Mouse (Mus musculus) neural tube, embryonic 11.5 days (tissue): Measurements from ENCODE around the gene Pde4d. TPM values are rescaled to one million over a fixed set of nuclear protein-coding genes. Genes with fewer than 3 reads are reported as not detected.

ENCODE experiments used
- ATAC-seq: fragments of 200-750 bp; cut with Nextera tagmentation; 2 replicates; pipeline ENCODE4 v1.8.0; 2017; ENCODE audit warnings: moderate number of reproducible peaks, mild to moderate bottlenecking, moderate TSS enrichment, moderate library complexity; ENCODE audit not compliant: insufficient read depth, low FRiP score, low TSS enrichment
- DNase-seq: peaks from one replicate; pipeline ENCODE4 v3.0.0-alpha.2; 2015; ENCODE audit warnings: low spot score
- H3K27ac ChIP-seq: fragments of 300-500 bp; sonication (generic); 2 replicates; pipeline ENCODE4 v1.5.1; 2014; ENCODE audit warnings: low read depth, mild to moderate bottlenecking, low read length
- H3K27me3 ChIP-seq: fragments of 300-500 bp; sonication (generic); 2 replicates; pipeline ENCODE4 v1.6.1; 2014; ENCODE audit warnings: mild to moderate bottlenecking, low read length, mixed read lengths; ENCODE audit not compliant: control insufficient read depth, insufficient read depth
- H3K36me3 ChIP-seq: fragments of 300-500 bp; sonication (generic); 2 replicates; pipeline ENCODE4 v1.6.1; 2014; ENCODE audit warnings: mild to moderate bottlenecking, low read length, moderate library complexity, mixed read lengths; ENCODE audit not compliant: control insufficient read depth, insufficient read depth
- H3K4me1 ChIP-seq: fragments of 300-500 bp; sonication (generic); 2 replicates; pipeline ENCODE4 v1.6.1; 2014; ENCODE audit warnings: low read length, mixed read lengths; ENCODE audit not compliant: control insufficient read depth, insufficient read depth
- H3K4me2 ChIP-seq: fragments of 300-500 bp; sonication (generic); 2 replicates; pipeline ENCODE4 v1.6.1; 2014; ENCODE audit warnings: low read depth, mild to moderate bottlenecking, moderate library complexity
- H3K4me3 ChIP-seq: fragments of 300-500 bp; sonication (generic); 2 replicates; pipeline ENCODE4 v1.5.1; 2014; ENCODE audit warnings: low read depth, low read length
- H3K9ac ChIP-seq: fragments of 300-500 bp; sonication (generic); 2 replicates; pipeline ENCODE4 v1.6.1; 2014; ENCODE audit warnings: mild to moderate bottlenecking, low read length
- H3K9me3 ChIP-seq: fragments of 300-500 bp; sonication (generic); 2 replicates; pipeline ENCODE4 v1.6.1; 2016; ENCODE audit warnings: low read length; ENCODE audit not compliant: control insufficient read depth
- WGBS: fragments of 180-500 bp; shearing (Covaris S2); extraction: QIAGEN DNeasy Blood & Tissue Kit; methylation state at CpG from one replicate; pipeline ENCODE4 v1.1.7; 2014; 5-methylcytosine and 5-hydroxymethylcytosine counted together
- polyA plus RNA-seq: library from polyadenylated mRNA; unstranded; fragments of >200 nt; fragmentation: Nextera tagmentation; extraction: Ambion mirVana; gene quantifications from 2 replicates; pipeline ENCODE4 v1.2.1, GENCODE M21; 2014

The Pde4d gene
- polyA plus RNA-seq, 1 experiment from 2014 or later: 11.1 TPM

GRCm38 (mm10) chr13:108860737-108861136 lies 411.0 kb downstream of the Pde4d start:
- DNase-seq: no peak
- no peaks in the 10 kb centered on the region for H3K27me3 ChIP-seq

GRCm38 (mm10) chr13:108861707-108862106 lies 412.0 kb downstream of the Pde4d start:
- H3K9me3 ChIP-seq: no peaks in the 10 kb centered on the region
- 92% methylated on average over 7 of the region's 7 CpGs for WGBS

More at GRCm38 (mm10) chr13:108860737-108861136, 411.0 kb downstream of the Pde4d start:
- Histone ChIP-seq H3K4me3 (no peak overlapping the region), H3K9me3 (no peaks in the 10 kb centered on the region), H3K36me3 (no peaks in the 10 kb centered on the region), H3K4me2 (no peak overlapping the region), H3K27ac (no peak overlapping the region), H3K4me1 (no peaks in the 10 kb centered on the region), H3K9ac (no peak overlapping the region)
- no peak for ATAC-seq
- WGBS: 69% methylated on average over 7 of the region's 7 CpGs

DNA sequence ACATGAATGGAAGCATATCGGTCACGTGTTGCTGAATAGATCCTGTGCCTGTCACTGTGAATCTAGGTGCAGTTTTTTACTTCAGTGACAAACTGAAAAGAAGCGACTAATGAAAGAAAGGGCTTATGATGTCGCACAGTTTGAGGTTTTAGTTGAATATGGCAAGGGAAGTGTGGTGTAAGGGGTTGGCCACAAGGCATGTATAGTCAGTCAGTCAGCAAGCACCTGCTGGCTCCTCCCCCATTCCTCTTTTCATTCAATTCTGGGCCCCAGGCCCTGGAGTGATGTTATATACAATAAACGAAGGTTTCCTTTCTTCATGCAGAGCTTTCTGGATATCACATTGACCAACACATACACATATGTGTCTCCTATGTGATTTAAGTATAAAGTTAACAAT lies 412.4 kb downstream of the Pde4d start:
- 79% methylated on average over 5 of the region's 5 CpGs for WGBS
- no peak for DNase-seq
- no peak overlapping the region for H3K4me3 ChIP-seq

More at GRCm38 (mm10) chr13:108861707-108862106, 412.0 kb downstream of the Pde4d start:
- Histone ChIP-seq H3K4me1 (no peaks in the 10 kb centered on the region), H3K4me2 (no peak overlapping the region), H3K9ac (no peak overlapping the region), H3K4me3 (no peak overlapping the region), H3K27ac (no peak overlapping the region), H3K36me3 (no peaks in the 10 kb centered on the region), H3K27me3 (no peaks in the 10 kb centered on the region)
- DNase-seq: no peak
- no peak for ATAC-seq

GRCm38 (mm10) chr13:108900160-108900559 lies 450.4 kb downstream of the Pde4d start:
- Histone ChIP-seq H3K4me1 (no peaks in the 10 kb centered on the region), H3K36me3 (no peaks in the 10 kb centered on the region), H3K27me3 (no peaks in the 10 kb centered on the region), H3K27ac (no peak overlapping the region), H3K9me3 (no peaks in the 10 kb centered on the region), H3K4me3 (no peak overlapping the region), H3K4me2 (no peak overlapping the region), H3K9ac (no peak overlapping the region)
- DNase-seq (no peak), ATAC-seq (no peak)
- WGBS: 88% methylated on average over 5 of the region's 5 CpGs

More for the DNA sequence above, 412.4 kb downstream of the Pde4d start:
- Histone ChIP-seq H3K27me3 (no peaks in the 10 kb centered on the region), H3K9ac (no peak overlapping the region), H3K27ac (no peak overlapping the region), H3K36me3 (no peaks in the 10 kb centered on the region), H3K4me2 (no peak overlapping the region), H3K9me3 (no peaks in the 10 kb centered on the region), H3K4me1 (no peaks in the 10 kb centered on the region)
- ATAC-seq: no peak

GRCm38 (mm10) chr13:108905121-108905520 lies 455.4 kb downstream of the Pde4d start:
- ATAC-seq (peak; percentile 82), DNase-seq (peak; percentile 15)
- H3K9ac ChIP-seq: no peak overlapping the region
- no peak overlapping the region for H3K4me3 ChIP-seq
- no peak overlapping the region for H3K27ac ChIP-seq
- H3K4me1 ChIP-seq: no peaks in the 10 kb centered on the region
- no peak overlapping the region for H3K4me2 ChIP-seq
- H3K9me3 ChIP-seq: no peaks in the 10 kb centered on the region
- H3K36me3 ChIP-seq: no peaks in the 10 kb centered on the region
- 51% methylated on average over 2 of the region's 2 CpGs for WGBS
- no peaks in the 10 kb centered on the region for H3K27me3 ChIP-seq

- H3K9me3 ChIP-seq: no peaks in the 10 kb centered on the region
- H3K4me2 ChIP-seq: no peak overlapping the region
- no peaks in the 10 kb centered on the region for H3K4me1 ChIP-seq
- 94% methylated on average over 2 of the region's 2 CpGs for WGBS
- no peak overlapping the region for H3K4me3 ChIP-seq
- H3K9ac ChIP-seq: no peak overlapping the region
- no peaks in the 10 kb centered on the region for H3K27me3 ChIP-seq
- H3K27ac ChIP-seq: no peak overlapping the region
- no peaks in the 10 kb centered on the region for H3K36me3 ChIP-seq
- DNase-seq (no peak), ATAC-seq (no peak)
Observed at GRCm38 (mm10) chr13:108909193-108909592, 459.4 kb downstream of the Pde4d start.

GRCm38 (mm10) chr13:108914626-108915025 lies 464.9 kb downstream of the Pde4d start:
- ATAC-seq: no peak
- 87% methylated on average over 3 of the region's 3 CpGs for WGBS

GRCm38 (mm10) chr13:108921146-108921545 lies 471.4 kb downstream of the Pde4d start:
- H3K4me2 ChIP-seq: no peak overlapping the region
- DNase-seq: no peak
- H3K27ac ChIP-seq: no peak overlapping the region
- no peaks in the 10 kb centered on the region for H3K36me3 ChIP-seq
- H3K27me3 ChIP-seq: no peaks in the 10 kb centered on the region
- no peaks in the 10 kb centered on the region for H3K4me1 ChIP-seq
- H3K4me3 ChIP-seq: no peak overlapping the region
- 81% methylated on average over 4 of the region's 4 CpGs for WGBS
- no peaks in the 10 kb centered on the region for H3K9me3 ChIP-seq
- no peak overlapping the region for H3K9ac ChIP-seq
- ATAC-seq: no peak

More at GRCm38 (mm10) chr13:108914626-108915025, 464.9 kb downstream of the Pde4d start:
- no peaks in the 10 kb centered on the region for H3K9me3 ChIP-seq
- no peak overlapping the region for H3K9ac ChIP-seq
- DNase-seq: no peak
- H3K27ac ChIP-seq: no peak overlapping the region
- no peaks in the 10 kb centered on the region for H3K4me1 ChIP-seq
- H3K36me3 ChIP-seq: no peaks in the 10 kb centered on the region
- no peaks in the 10 kb centered on the region for H3K27me3 ChIP-seq
- H3K4me3 ChIP-seq: no peak overlapping the region
- no peak overlapping the region for H3K4me2 ChIP-seq

GRCm38 (mm10) chr13:108934854-108935253 lies 485.1 kb downstream of the Pde4d start:
- no peaks in the 10 kb centered on the region for H3K36me3 ChIP-seq
- no peak overlapping the region for H3K4me2 ChIP-seq
- H3K9me3 ChIP-seq: no peaks in the 10 kb centered on the region
- no peak overlapping the region for H3K9ac ChIP-seq
- H3K27ac ChIP-seq: no peak overlapping the region
- DNase-seq (no peak), ATAC-seq (no peak)
- 92% methylated on average over 3 of the region's 3 CpGs for WGBS
- no peak overlapping the region for H3K4me3 ChIP-seq
- no peaks in the 10 kb centered on the region for H3K27me3 ChIP-seq
- H3K4me1 ChIP-seq: no peaks in the 10 kb centered on the region
